Mouse (Mus musculus) frontal cortex, postnatal 10 days (tissue): ENCODE results near the gene Brk1.

ENCODE experiments used
- DNase-seq, 2 experiments: peaks; one replicate each; pipeline ENCODE4 v3.0.0; 2022; ENCODE audit warnings: low spot score in 2 of 2, mixed read lengths in 1 of 2

Gene Brk1

GRCm38 (mm10) chr6:113623941-113624751 is 19.6 kb downstream of the Brk1 start, which contains the start of gene Vhl:
Gene Vhl, plus strand, starts transcription at chr6:113623959.
- DNase-seq, result peak; percentile 84 to 85

- DNase-seq, result no peak
Measured at GRCm38 (mm10) chr6:113624989-113625770, 20.6 kb downstream of the Brk1 start.

GRCm38 (mm10) chr6:113630322-113630721 is 25.8 kb downstream of the Brk1 start:
- no peak for DNase-seq

DNA sequence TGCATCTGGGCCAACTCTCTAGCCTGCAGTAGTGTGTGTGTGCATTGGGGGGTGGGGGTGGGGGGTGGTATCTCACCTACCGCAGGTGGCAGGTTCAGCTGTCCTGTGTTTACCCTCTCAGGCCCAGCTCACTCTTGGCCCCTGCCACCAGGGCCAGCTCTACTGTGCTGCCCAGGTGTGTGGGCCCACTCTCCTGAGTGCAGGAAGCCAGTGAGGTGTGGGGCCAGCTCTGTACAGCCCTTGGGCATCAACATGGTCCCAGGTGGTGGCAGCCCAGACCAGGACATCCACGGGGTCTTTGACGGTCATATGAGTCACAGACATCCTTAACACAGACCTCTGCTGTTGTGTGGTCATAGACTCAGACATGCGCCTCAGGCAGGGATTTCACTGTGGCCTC is 28.3 kb downstream of the Brk1 start:
- DNase-seq, result no peak

GRCm38 (mm10) chr6:113638302-113639040 is 33.9 kb downstream of the Brk1 start, which contains the start of gene Irak2:
Gene Irak2, plus strand, starts transcription at chr6:113638467.
- DNase-seq, result peak; percentile 81 to 93

DNA sequence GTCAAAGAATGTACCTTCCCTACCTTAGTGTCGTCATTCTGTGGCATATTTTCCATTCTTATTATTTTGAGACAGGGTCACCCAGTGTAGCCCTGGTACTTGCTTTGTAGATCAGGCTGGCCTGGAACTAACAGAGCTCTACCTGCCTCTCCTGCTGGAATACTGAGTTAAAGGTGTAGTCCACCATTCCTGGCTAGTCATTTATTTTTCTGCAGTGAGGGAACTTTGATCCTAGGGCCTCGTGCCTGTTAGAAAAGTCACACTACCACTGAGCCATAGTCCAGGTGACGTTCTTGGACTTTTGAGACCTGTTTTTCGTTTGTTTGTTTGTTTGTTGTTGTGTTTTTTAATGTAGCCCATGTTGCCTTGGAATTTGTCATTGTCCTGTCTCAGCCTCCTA is 34.6 kb downstream of the Brk1 start:
- no peak for DNase-seq

DNA sequence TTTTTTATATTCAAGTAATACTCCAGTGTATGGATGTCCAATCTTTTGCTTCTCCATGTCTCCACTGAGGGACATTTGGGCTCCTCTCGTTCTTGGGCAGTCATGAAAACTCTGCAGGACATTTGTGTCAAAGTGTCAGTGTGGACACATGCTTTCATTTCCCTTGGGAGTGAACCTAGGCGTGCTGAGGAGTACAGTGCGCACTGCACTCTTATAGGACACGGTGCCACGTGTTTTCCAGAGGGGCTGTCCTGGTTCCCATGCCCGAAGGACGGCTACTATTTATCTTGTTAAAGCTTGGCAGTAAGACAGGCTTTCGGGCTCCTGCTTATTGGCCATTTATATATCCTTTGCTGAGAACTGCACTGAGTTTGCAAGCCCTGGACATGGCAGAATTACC is 38.0 kb downstream of the Brk1 start:
- DNase-seq, result no peak

DNA sequence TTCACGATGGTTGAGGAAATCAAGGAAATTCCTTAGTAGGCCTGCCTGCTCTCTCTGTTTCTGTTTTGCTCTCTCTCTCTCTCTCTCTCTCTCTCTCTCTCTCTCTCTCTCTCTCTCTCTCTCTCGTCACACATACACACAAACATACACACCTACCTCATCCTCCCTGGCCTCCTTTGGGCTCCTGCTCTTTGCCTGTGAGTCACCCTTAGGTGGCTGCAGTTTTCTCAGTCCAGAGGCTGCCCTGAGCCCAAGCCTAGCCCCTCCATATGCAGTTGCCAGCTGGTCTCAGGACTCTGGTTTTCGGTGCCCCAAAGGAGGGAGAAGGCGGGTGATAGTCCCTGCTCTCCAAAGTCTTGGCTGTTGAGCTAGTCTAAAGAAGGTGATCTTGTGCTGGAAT is 38.4 kb downstream of the Brk1 start:
- DNase-seq, result no peak

- no peak for DNase-seq
Measured at GRCm38 (mm10) chr6:113643967-113644366, 39.4 kb downstream of the Brk1 start.

DNA sequence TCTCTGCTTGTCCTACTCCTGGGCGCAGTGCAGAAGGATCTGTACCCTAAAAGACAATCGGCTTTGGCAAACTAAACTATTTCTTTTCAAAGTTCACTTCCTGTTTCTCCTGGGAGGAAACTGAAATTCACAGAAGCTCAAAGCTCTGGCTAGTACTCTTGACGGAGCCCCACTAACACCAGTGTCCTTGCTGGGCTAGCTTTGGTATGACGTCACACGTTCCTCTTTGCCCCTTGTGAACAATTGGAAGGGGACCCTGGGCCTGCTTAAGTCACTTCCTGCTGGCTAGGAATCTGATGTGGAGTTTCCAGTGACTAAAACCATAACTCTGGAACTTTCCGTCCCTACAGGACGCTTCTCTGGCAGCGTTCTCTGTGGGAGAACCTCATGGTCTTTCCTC is 40.2 kb downstream of the Brk1 start:
- peak in 1 of 2 experiments; percentile 25 for DNase-seq

GRCm38 (mm10) chr6:113649346-113650196 is 45.0 kb downstream of the Brk1 start:
- DNase-seq, result peak in 1 of 2 experiments; percentile 16

DNA sequence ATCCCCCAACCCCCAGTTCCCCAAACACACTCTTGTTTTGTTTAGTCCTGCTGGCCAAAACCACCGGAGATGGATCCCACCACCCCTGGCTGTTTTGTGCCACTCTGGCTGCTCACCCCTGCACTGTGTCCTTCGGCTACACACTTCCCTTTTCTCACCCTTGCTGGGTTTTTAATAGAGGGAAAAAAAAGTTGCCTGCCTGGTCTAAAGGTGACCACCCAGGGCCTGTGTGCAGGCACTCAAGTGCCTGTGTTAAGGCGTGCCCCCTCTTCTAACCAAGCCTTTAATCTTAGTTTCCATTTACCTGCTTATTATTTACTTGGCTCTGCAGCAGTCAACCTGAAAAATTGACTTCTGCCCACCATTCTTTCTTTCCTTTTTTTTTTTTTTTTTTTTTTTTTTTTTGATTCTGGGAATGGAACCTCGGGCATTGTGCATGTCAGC is 45.6 kb downstream of the Brk1 start:
- no peak for DNase-seq

DNA sequence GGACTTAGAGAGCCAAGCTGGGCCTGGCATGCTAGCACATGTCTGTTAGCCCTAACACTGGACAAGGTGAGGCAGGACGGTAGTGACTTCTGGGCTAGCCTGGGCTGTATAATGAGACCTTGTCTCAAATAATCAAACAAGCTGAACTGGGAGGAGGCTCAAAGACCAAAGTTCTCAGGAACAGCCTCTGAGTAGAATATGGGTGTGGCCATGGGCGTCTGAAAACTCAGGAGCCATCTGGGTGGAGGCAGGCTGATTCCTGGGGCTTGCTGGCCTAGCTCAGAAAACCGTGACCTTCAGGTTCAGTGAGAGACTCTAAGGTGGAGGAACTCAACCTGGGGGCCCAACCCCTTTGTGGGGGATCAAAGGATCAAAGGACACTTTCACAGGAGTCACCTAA is 47.1 kb downstream of the Brk1 start:
- DNase-seq, result no peak

DNA sequence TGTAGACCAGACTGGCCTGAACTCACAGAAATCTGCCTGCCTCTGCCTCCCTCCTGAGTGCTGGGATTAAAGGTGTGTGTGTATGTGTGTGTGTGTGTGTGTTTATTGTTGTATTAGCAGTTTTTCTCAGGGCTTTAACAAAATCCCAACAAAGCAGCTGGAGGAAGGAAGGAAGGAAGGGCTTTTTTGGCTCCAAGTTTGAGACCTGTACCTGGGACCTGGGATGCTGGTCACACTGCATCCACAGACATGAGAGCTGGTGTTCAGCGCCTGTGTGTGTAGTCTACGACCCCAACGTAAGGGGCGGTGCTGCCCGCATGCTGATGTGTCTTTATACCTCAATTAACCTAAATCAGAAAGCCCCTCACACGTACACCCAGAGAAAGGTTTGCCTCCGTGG is 49.0 kb downstream of the Brk1 start:
- no peak for DNase-seq

DNA sequence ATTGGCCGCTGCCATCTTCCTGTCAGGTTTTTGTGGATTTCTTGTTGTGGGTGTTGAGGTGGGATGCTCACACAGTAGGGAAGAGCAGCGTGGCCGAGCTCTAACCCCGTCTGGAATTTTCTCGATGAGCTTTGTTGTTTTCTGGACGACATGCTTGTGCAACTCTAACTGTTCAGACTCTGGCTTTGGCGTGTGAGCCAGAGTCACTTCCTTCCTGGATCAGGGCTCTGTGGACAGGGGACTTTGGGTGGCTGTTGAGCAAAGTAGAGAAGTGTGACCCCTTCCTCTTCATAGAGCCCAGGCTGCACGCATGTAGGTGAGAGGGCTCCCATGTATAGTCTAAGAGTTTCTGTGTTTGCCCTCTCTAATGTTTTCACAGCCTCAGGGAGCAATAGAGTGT is 49.5 kb downstream of the Brk1 start:
- DNase-seq, result no peak

DNA sequence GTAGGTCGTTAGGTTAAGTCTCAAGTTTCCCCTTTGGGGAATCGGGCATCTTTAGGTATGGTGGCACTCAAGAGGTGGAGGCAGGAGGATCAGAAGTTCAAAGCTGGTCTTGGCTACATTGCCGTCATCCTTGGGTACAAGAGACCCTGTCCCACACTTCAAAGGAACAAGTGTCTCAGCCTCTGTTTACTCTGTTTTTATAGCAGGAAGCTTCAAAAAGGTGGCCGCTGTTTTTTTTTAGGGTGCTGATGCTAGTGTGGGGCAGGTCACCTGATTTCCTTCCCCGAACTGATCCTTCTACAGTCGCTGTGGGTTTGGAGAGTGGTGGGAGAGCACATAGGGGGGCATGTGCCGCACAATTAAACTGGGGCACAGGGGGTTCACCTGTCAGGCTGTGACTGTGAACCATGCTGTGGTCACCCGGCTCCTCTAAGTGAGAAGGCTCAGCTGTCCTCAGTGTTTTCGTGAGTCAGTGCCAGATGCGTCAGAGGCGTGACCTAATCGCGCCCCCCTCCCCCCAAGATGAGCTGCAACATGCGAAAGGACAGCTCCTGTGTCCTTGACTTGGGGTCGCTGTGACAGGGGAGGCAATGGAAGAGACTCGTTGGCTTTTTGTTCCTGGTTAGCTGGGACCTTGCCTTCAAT is 50.3 kb downstream of the Brk1 start:
- no peak for DNase-seq

DNA sequence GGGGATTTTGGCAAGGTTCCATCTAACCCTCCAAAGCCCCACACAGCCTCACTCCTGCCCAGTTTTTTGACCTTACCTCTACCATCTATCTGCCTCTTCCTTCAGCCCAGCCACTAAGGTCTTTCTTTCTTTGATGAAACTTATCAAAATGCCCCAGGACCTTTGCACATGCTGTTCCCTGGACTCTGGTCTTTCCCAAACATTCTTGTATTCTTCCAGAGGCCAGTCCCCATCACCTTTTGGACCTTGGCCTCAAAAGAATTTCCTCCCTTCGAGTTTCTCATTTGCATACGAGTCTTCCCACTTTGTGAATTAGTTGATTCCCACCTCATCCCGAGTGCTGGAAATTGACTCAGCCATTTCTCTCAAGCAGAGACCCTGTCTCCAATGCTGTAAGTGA is 50.9 kb downstream of the Brk1 start:
- no peak for DNase-seq

GRCm38 (mm10) chr6:113656847-113657246 is 52.3 kb downstream of the Brk1 start:
- no peak for DNase-seq

DNA sequence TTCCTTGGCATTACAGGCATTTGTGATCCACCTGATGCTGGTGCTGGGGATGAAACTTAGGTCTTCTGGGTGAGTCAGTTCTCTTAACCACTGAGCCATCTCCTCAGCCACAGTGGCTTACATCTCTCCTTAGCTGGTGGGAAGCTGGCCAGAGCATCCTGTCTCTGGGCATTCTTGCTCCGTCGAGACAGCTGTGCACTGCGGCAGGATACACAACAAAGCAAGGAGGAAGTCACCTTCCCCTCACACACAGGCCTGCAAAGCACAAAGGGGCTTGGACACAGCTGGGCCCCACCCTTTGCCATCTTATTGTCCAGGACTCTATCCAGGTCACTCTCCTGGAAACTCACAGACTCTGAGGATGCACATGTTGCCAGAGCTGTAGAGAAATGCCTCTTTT is 53.7 kb downstream of the Brk1 start:
- no peak for DNase-seq

DNA sequence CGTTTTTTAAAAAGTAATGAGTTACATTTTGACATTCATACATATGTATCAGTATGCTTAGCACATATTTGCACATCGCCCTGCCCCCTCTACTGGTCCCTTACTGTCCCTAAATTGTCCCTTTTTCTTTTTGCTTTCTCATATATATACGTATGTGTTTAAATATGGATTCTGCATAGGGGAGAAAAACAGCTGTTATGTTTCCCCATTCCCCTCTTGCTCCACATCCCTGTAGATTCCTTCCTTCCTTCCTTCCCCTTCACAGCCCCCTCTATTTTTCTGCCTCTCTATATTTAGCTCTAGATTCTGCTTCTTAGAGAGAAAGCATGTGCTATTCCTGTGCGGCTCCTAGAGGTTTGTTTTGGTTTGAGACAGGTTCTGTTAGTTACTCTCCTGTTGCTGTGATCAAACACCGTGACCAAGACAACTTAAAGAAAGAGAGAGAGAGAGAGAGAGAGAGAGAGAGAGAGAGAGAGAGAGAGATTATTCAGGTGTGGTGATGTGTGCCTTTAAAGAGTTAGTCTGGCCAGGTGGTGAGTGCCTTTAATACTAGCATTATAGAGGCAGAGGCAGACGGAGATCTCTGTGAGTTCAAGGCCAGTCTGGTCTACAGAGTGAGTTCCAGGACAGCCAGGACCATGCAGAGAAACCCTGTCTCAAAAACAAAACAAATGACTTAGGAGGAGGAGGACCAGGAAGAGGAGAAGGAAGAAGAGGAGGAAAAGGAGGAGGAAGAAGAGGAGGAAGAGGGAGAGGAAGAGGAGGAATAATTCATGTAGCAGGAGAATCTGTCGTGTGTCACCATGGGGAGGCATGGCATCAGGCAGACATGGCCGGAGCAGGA is 55.3 kb downstream of the Brk1 start:
- no peak for DNase-seq
